Mouse (Mus musculus) adrenal gland, postnatal 14 days (tissue): Measurements from ENCODE around the gene Dusp16. TPM values are rescaled to one million over a fixed set of nuclear protein-coding genes. Genes with fewer than 3 reads are reported as not detected.

ENCODE experiments used
- DNase-seq: peaks from one replicate; pipeline ENCODE4 v3.0.0; 2021; ENCODE audit warnings: mixed read lengths
- total RNA-seq: library from RNA; stranded (reverse); gene quantifications from 2 replicates; pipeline ENCODE4 v1.2.3, GENCODE M21; 2021

The Dusp16 gene
- total RNA-seq, 1 experiment from 2014 or later, result 22.8 TPM

GRCm38 (mm10) chr6:134793046-134793806 is 801 bp upstream of the Dusp16 start:
- DNase-seq, result no peak

GRCm38 (mm10) chr6:134791251-134792118 is 940 bp downstream of the Dusp16 start:
- DNase-seq, result peak; percentile 49

- DNase-seq, result no peak
Measured at GRCm38 (mm10) chr6:134789100-134789499, 3.3 kb downstream of the Dusp16 start.

GRCm38 (mm10) chr6:134786426-134786825 is 6.0 kb downstream of the Dusp16 start:
- DNase-seq, result no peak

GRCm38 (mm10) chr6:134782900-134783299 is 9.5 kb downstream of the Dusp16 start:
- no peak for DNase-seq

- DNase-seq, result no peak
Measured at GRCm38 (mm10) chr6:134781494-134781913, 10.9 kb downstream of the Dusp16 start.

- no peak for DNase-seq
Measured at GRCm38 (mm10) chr6:134780024-134780423, 12.4 kb downstream of the Dusp16 start.

GRCm38 (mm10) chr6:134773961-134774360 is 18.5 kb downstream of the Dusp16 start:
- peak; percentile 64 for DNase-seq

GRCm38 (mm10) chr6:134773292-134773893 is 19.0 kb downstream of the Dusp16 start:
- no peak for DNase-seq

GRCm38 (mm10) chr6:134770339-134770738 is 22.1 kb downstream of the Dusp16 start:
- DNase-seq, result no peak

GRCm38 (mm10) chr6:134764441-134765061 is 27.9 kb downstream of the Dusp16 start:
- DNase-seq, result peak; percentile 33

GRCm38 (mm10) chr6:134763436-134763835 is 29.0 kb downstream of the Dusp16 start:
- DNase-seq, result no peak

- no peak for DNase-seq
Measured at GRCm38 (mm10) chr6:134761808-134762207, 30.6 kb downstream of the Dusp16 start.

GRCm38 (mm10) chr6:134760926-134761544 is 31.4 kb downstream of the Dusp16 start:
- DNase-seq, result no peak

- no peak for DNase-seq
Measured at GRCm38 (mm10) chr6:134756058-134756457, 36.4 kb downstream of the Dusp16 start.

GRCm38 (mm10) chr6:134753858-134754257 is 38.6 kb downstream of the Dusp16 start:
- DNase-seq, result no peak

- DNase-seq, result no peak
Measured at GRCm38 (mm10) chr6:134753412-134753811, 39.0 kb downstream of the Dusp16 start.

GRCm38 (mm10) chr6:134751883-134752647 is 40.4 kb downstream of the Dusp16 start:
- no peak for DNase-seq

GRCm38 (mm10) chr6:134751087-134751486 is 41.3 kb downstream of the Dusp16 start:
- no peak for DNase-seq

GRCm38 (mm10) chr6:134748126-134748525 is 44.3 kb downstream of the Dusp16 start:
- DNase-seq, result no peak

GRCm38 (mm10) chr6:134745876-134746275 is 46.5 kb downstream of the Dusp16 start:
- DNase-seq, result no peak
